Mouse (Mus musculus) thymus, adult 2 months (tissue): ENCODE measurements at regions not wholly inside any gene's neighbourhood (a gene's known extent, or its start where the extent isn't known, plus 50 kb on each side); places are given as distances from the start of the nearest gene placed in this dataset.

Source experiments
- CTCF ChIP-seq: fragments of 200-500 bp; IDR thresholded peaks from 2 replicates; pipeline ENCODE4 v1.5.1; 2012; ENCODE audit warnings: mild to moderate bottlenecking, control low read depth, low read length, moderate library complexity, borderline replicate concordance; ENCODE audit not compliant: control insufficient read depth, poor library complexity, insufficient read depth; ENCODE audit errors: extremely low read depth
- POLR2A ChIP-seq: fragments of 200-500 bp; IDR thresholded peaks from 2 replicates; pipeline ENCODE4 v1.6.1; 2012; ENCODE audit warnings: mild to moderate bottlenecking, low read length, control low read depth, moderate library complexity; ENCODE audit not compliant: control insufficient read depth, poor library complexity, insufficient read depth; ENCODE audit errors: extremely low read depth

DNA sequence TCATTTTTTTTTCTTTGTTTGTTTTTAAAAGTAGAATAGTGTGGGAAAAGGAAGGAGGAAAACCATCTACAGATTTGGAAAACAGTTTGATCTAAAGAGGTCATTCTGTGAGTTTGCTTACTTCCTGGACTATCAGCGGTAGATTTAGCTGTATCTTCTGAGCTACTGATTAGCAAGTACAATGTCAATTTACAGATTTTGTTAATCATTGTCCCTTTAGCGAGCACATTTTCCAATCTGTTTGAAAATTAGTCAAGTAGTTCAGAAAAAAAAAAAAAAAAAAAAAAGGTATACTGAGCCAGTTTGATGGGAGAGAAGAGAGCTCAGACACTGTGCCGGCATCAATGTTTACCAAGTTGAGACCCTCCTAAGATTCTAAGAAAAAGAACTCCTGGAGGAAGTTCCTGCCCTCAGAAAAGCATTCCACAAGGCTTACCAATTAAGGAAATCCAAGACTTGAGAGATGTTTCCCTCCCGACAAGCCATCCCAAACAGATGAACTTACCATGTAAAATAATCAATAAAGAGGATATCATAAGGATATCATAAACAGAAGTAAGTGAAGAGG, 212.3 kb upstream of the Cited2 start:
- no peak for TF ChIP-seq POLR2A
- no peak for TF ChIP-seq CTCF
